Mouse (Mus musculus) liver, embryonic 14.5 days (tissue): ENCODE measurements at regions not wholly inside any gene's neighbourhood (a gene's known extent, or its start where the extent isn't known, plus 50 kb on each side); places are given as distances from the start of the nearest gene placed in this dataset.

ENCODE experiments used
- CTCF ChIP-seq: IDR thresholded peaks from 2 replicates; pipeline ENCODE4 v1.5.1; 2016; ENCODE audit warnings: antibody characterized with exemption, low read depth, control low read depth
- EP300 ChIP-seq: IDR thresholded peaks from 2 replicates; pipeline ENCODE4 v1.6.1; 2016; ENCODE audit warnings: antibody characterized with exemption, low read depth

DNA sequence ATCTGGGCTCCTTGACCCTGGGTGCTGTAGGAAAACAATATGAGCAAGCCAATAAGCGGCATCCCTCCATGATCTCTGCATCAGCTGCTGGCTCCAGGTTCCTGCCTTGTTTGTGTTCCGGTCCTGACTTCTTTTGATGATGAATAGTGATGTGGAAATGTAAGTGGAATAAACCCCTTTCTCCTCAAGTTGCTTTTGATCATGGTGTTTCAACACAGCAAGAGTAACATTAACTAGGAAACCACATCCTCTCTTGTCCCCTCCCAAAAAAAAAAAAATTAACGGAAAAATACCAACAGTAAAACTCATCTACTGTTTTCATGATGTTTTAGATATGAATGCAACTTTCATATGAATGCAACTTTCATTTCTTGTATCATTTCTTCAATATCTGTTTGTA, 1024.6 kb upstream of the Sel1l start:
- TF ChIP-seq CTCF = no peak
- no peak for TF ChIP-seq EP300
